Mouse (Mus musculus): ENCODE results near the gene Tchp.

Gene Tchp

GRCm38 (mm10) chr5:114738707-114739241 is 31.2 kb downstream of the Tchp start:
- DNase-seq (ENCODE audit: low read depth, low spot score): no peak

GRCm38 (mm10) chr5:114740595-114740994 is 33.0 kb downstream of the Tchp start:
- DNase-seq (ENCODE audit: low read depth, low spot score): no peak

- no peak for DNase-seq (ENCODE audit: low read depth, low spot score)
Measured at GRCm38 (mm10) chr5:114742572-114742971, 35.0 kb downstream of the Tchp start.

- DNase-seq (ENCODE audit: low read depth, low spot score): peak; percentile 22
Measured at GRCm38 (mm10) chr5:114742998-114743696, 35.6 kb downstream of the Tchp start.

- DNase-seq (ENCODE audit: low read depth, low spot score): no peak
Measured at GRCm38 (mm10) chr5:114743697-114744090, 36.1 kb downstream of the Tchp start.

GRCm38 (mm10) chr5:114745581-114745980 is 38.0 kb downstream of the Tchp start:
- DNase-seq (ENCODE audit: low read depth, low spot score): no peak

- no peak for DNase-seq (ENCODE audit: low read depth, low spot score)
Measured at GRCm38 (mm10) chr5:114746886-114747285, 39.3 kb downstream of the Tchp start.

- DNase-seq (ENCODE audit: low read depth, low spot score): no peak
Measured at GRCm38 (mm10) chr5:114747521-114747920, 40.0 kb downstream of the Tchp start.

GRCm38 (mm10) chr5:114750325-114750724 is 42.8 kb downstream of the Tchp start:
- DNase-seq (ENCODE audit: low read depth, low spot score): no peak

- no peak for DNase-seq (ENCODE audit: low read depth, low spot score)
Measured at GRCm38 (mm10) chr5:114752397-114752796, 44.8 kb downstream of the Tchp start.

- no peak for DNase-seq (ENCODE audit: low read depth, low spot score)
Measured at GRCm38 (mm10) chr5:114753384-114753783, 45.8 kb downstream of the Tchp start.

GRCm38 (mm10) chr5:114759536-114760090 is 52.1 kb downstream of the Tchp start:
- DNase-seq (ENCODE audit: low read depth, low spot score): no peak

GRCm38 (mm10) chr5:114761980-114762379 is 54.4 kb downstream of the Tchp start:
- no peak for DNase-seq (ENCODE audit: low read depth, low spot score)

GRCm38 (mm10) chr5:114764812-114765735 is 57.5 kb downstream of the Tchp start:
- no peak for DNase-seq (ENCODE audit: low read depth, low spot score)

- DNase-seq (ENCODE audit: low read depth, low spot score): no peak
Measured at GRCm38 (mm10) chr5:114766686-114767085, 59.1 kb downstream of the Tchp start.

GRCm38 (mm10) chr5:114767185-114767584 is 59.6 kb downstream of the Tchp start:
- no peak for DNase-seq (ENCODE audit: low read depth, low spot score)

GRCm38 (mm10) chr5:114769786-114770185 is 62.2 kb downstream of the Tchp start:
- DNase-seq (ENCODE audit: low read depth, low spot score): no peak

- no peak for DNase-seq (ENCODE audit: low read depth, low spot score)
Measured at GRCm38 (mm10) chr5:114771796-114772195, 64.2 kb downstream of the Tchp start.
